Mouse (Mus musculus): ENCODE results near the gene Dvl3. TPM values are rescaled to one million over a fixed set of nuclear protein-coding genes. Genes with fewer than 3 reads are reported as not detected.
A peak's percentile ranks its signal among the peaks of the same experiment; 100 is the strongest.

Gene Dvl3
- total RNA-seq, 2 experiments from 2014 or later: 28.2 to 31.0 TPM

DNA sequence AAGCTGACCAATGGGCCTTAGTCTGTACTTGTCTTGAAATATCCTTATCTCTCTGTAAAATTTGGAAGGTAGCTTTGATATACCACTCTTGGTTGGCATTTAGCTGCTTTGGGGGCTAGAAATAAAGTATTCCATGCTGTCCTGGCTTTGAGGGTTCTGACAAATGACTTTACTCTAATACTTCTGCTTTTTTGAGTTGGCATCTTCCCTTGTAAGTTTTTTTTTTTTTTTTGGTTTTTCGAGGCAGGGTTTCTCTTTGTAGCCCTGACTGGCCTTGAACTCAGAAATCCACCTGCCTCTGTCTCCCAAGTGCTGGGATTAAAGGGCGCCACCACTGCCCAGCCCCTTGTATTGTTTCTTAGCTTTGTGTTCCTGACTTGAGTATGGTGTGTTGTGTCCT lies 23.3 kb upstream of the Dvl3 start:
- DNase-seq: no peak
- intact Hi-C loops (cut with DNase I; ENCODE audit: low total_unique reads): no loop called here

- DNase-seq: peak; percentile 39
- intact Hi-C loops (cut with DNase I; ENCODE audit: low total_unique reads): no loop called here
Measured at GRCm38 (mm10) chr16:20496671-20497600, 19.8 kb upstream of the Dvl3 start.

GRCm38 (mm10) chr16:20497980-20498676 lies 18.7 kb upstream of the Dvl3 start:
- intact Hi-C loops (cut with DNase I; ENCODE audit: low total_unique reads): no loop called here
- DNase-seq: no peak

DNA sequence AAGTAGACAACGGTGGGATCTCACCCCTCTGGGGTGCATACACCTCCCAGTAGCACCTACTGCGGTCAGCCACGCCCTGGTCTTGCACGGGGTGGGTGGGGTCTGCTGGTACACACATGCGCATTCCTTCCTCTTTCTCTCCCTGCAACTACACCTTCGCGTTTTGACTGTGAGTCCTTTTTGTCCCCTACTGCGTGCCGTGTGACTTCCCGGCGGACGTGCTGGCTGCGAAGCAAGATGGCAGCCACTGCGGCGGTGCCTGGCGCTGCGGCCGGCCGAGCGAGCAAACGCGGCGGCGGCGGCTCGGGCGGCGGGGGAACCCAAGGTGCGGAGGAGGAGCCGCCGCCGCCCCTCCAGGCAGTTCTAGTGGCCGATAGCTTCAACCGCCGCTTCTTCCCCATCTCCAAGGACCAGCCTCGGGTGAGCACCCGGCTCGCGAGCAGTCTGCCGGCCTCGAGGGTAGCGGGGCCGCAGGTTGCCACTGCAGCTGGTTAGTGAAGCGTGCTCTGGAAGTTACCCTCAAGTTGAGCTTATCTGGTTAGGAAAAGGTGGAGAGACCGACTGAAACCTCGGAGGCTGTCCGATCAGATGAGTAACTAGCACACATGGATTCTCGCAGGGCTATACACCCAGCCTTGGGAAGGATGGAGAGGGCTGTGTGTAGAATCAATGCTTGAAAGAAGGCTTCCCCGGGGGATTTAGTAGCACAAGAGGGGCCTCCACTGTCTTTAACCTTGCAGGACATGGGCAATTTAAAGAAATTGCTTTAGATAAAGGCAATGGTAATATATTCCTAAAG lies 17.9 kb upstream of the Dvl3 start, which contains the start of gene Eif2b5:
Gene Eif2b5, plus strand, starts transcription at position 141 of the 799 bp plus-strand sequence.
- intact Hi-C loops (cut with DNase I; ENCODE audit: low total_unique reads): no loop called here

GRCm38 (mm10) chr16:20506000-20506399 lies 10.8 kb upstream of the Dvl3 start:
- intact Hi-C loops (cut with DNase I; ENCODE audit: low total_unique reads): loop anchor here (5.0 kb wide), 1 partner anchor 136 kb away; no protein-coding TSS in a partner anchor
- no peak for DNase-seq

More for the DNA sequence above, 17.9 kb upstream of the Dvl3 start, which contains the start of gene Eif2b5:
- peak; percentile 90 for DNase-seq

- intact Hi-C loops (cut with DNase I; ENCODE audit: low total_unique reads): loop anchor here (5.0 kb wide), 1 partner anchor 133 kb away; no protein-coding TSS in a partner anchor
- DNase-seq: peak; percentile 35
Measured at GRCm38 (mm10) chr16:20509349-20509748, 7.4 kb upstream of the Dvl3 start.

- DNase-seq: no peak
- intact Hi-C loops (cut with DNase I; ENCODE audit: low total_unique reads): no loop called here
Measured at GRCm38 (mm10) chr16:20511277-20511847, 5.4 kb upstream of the Dvl3 start.

DNA sequence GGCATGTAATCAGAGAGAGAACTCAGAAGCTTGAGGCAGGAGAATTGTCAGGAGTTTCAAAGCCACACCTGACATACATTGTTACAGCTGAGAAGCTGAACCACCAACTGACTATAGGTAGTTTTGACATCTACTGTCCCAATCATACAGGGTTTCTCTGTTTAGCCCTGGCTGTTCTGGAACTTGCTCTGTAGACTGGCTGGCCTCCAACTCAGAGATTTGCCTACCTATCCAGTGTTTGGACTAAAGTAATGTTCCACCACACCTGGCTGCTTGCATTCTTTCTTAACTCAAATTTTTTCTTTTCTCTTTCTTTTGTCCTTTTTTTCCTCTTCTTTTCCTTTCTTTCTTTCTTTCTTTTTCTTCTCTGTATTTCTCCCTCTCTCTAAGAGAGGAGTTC lies 750 bp upstream of the Dvl3 start:
- no peak for DNase-seq
- intact Hi-C loops (cut with DNase I; ENCODE audit: low total_unique reads): no loop called here

DNA sequence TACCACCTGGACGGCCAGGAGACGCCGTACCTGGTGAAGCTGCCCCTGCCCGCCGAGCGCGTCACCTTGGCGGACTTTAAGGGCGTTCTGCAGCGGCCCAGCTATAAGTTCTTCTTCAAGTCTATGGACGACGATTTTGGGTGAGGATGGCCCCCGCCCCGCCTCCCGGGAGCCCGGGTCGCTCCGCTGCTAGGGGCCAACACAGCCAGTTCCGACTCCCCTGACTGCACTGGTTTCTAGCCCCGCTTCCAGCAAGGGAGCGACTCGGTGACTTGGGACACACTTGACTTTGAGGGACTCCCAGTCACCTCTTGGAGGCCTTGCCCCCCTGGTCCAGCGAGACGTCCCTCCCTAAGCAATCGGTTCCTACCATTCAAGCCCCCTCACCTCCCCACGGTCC lies 434 bp downstream of the Dvl3 start:
- peak; percentile 28 for DNase-seq
- intact Hi-C loops (cut with DNase I; ENCODE audit: low total_unique reads): no loop called here

GRCm38 (mm10) chr16:20517701-20518374 lies 1.1 kb downstream of the Dvl3 start:
- intact Hi-C loops (cut with DNase I; ENCODE audit: low total_unique reads): no loop called here
- DNase-seq: peak; percentile 35

- DNase-seq: no peak
- intact Hi-C loops (cut with DNase I; ENCODE audit: low total_unique reads): no loop called here
Measured at GRCm38 (mm10) chr16:20523886-20524285, 7.1 kb downstream of the Dvl3 start.

DNA sequence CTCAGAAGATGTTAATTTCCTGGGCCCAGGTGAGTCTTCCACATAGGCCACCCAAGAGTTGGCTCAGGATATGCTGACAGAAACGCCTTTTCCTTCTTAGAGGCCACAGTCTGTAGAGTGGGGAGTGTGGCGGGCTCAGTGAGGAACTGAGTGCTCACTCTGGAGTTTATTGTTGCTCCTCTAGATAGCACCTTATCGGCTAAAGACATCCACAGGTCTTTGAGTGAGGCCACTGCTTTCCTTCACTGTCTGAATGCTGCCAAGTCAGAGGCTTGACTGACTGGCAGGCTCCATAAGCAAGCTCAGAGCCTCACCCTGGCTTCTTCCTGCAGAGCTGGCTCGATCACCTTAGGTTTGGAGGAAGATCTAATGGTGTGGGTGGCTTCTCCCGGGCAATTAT lies 12.0 kb downstream of the Dvl3 start:
- intact Hi-C loops (cut with DNase I; ENCODE audit: low total_unique reads): no loop called here
- no peak for DNase-seq

GRCm38 (mm10) chr16:20529375-20529774 lies 12.6 kb downstream of the Dvl3 start:
- intact Hi-C loops (cut with DNase I; ENCODE audit: low total_unique reads): no loop called here
- no peak for DNase-seq

DNA sequence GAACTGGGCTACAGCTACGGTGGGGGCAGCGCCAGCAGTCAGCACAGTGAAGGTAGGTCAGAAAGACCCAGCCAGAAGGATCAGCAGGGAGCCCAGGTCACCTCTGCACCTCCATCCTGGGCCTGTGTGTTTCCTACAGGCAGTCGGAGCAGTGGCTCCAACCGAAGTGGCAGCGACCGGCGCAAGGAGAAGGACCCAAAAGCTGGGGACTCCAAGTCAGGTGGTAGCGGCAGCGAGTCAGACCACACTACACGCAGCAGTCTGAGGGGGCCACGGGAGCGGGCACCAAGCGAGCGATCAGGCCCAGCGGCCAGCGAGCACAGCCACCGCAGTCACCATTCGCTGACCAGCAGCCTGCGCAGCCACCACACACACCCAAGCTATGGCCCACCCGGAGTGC lies 14.2 kb downstream of the Dvl3 start:
- intact Hi-C loops (cut with DNase I; ENCODE audit: low total_unique reads): no loop called here

GRCm38 (mm10) chr16:20534617-20535295 lies 18.0 kb downstream of the Dvl3 start:
- DNase-seq: no peak
- intact Hi-C loops (cut with DNase I; ENCODE audit: low total_unique reads): no loop called here

More for the DNA sequence above, 14.2 kb downstream of the Dvl3 start:
- no peak for DNase-seq

DNA sequence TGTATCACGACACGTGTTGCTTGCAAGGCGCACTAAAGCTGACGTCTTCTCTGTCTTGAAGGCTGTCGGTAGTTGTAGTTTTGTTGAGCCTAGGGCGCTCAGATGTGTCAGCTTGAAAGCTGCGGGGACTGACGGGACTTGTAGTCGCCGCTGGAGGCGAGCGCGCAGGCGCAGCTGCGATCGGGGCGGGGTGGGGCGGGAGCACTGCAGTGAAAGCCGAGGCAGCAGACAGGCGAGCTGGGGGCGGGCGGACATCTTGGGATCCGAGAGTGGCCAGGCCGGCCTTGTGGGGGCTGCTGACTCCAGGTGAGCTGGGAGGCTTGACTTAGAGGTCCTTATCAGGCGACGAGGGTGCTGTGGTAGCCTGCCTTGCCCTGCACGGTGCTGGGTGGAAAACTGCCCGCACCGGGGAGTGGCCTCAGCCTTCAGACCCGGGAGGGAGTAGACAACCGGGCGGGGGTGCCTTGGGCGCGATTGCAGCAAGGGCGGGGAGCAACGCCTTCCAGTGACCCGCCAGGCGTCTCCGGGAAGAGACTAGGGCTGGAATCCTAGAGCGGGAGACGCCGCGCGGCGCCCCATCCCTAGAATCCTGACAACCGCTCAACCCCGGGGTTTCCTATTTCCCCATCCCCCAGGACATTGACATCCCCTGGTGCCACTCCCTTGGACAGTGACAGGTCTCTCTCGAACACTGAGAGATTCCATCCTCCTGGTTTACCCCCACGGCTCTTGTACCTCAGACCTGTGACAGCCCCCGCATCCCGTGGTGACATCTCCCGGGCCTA lies 18.7 kb downstream of the Dvl3 start, which contains the start of gene Ap2m1:
Gene Ap2m1, plus strand, starts transcription at position 183 of the 785 bp plus-strand sequence.
- DNase-seq: peak; percentile 94
- intact Hi-C loops (cut with DNase I; ENCODE audit: low total_unique reads): no loop called here

GRCm38 (mm10) chr16:20536081-20536665 lies 19.4 kb downstream of the Dvl3 start:
- no peak for DNase-seq
- intact Hi-C loops (cut with DNase I; ENCODE audit: low total_unique reads): no loop called here
